Comparison of ENCODE assay signal across 9 mouse cellular contexts in the genomic region with DNA sequence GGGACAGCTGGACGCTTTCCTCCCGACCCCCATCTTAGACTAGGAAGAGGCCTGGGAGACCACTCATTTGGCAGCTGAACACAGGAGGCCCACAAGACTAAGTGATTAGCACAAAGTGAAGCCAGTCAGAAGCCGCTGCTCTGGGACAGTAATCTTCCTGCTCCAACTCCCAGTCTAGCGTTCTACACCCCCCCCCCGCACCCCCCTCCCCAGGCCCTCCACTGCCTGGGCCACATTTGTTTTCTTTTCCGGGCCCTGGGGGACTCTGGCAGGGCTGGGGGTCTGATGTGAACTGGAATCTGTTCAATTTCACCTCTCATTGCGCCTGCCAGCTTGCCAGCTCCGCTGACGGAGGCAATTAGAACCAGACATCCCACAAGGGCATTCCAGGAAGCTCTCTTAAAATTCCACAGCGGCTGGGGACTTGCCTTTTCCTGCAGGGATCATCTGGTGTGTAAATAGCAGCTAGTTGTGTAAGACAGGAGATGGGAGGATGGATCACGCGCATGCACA.
DNase-seq lines count a peak whose midpoint lies in the region; ATAC-seq lines count a peak whose summit lies in the region.
"Had no signal": no experiment of that assay in that cellular context is flagged by ENCODE, and none has a peak within 500 bp of the region (broad histone marks: within the 10 kb centered on the region; RNA-seq: fewer than 3 reads in every experiment).

No protein-coding gene starts in this region.

- peaks cover 55% of the 10 kb centered on the region for H3K4me1 ChIP-seq in embryonic facial prominence, embryonic 10.5 days
- peaks cover 34% of the 10 kb centered on the region for H3K4me1 ChIP-seq in heart, embryonic 15.5 days (replicated peaks)
- H3K4me1 ChIP-seq in kidney, embryonic 15.5 days, result peaks cover 35% of the 10 kb centered on the region

- peak overlapping the region; percentile 59 for H3K4me2 ChIP-seq in heart, embryonic 15.5 days
- H3K4me2 ChIP-seq in kidney, embryonic 15.5 days, result peak overlapping the region; percentile 44

- 4% methylated on average over 12 of the region's 12 CpGs for WGBS in embryonic facial prominence, embryonic 10.5 days
- 3% methylated on average over 12 of the region's 12 CpGs for WGBS in heart, embryonic 15.5 days
- WGBS in kidney, embryonic 15.5 days, result 4% methylated on average over 12 of the region's 12 CpGs

- 0 out of 2 replicates have a peak, but pooled peaks have one; percentile 51 for ATAC-seq in frontal cortex, adult (ENCODE audit: low TSS enrichment)
- ATAC-seq in heart, embryonic 15.5 days (replicated peaks; ENCODE audit: insufficient number of reproducible peaks, insufficient read depth, low FRiP score, low read depth), result peak; percentile 77
- peak; percentile 43 for ATAC-seq in kidney, embryonic 15.5 days (replicated peaks; ENCODE audit: low FRiP score)

- no peaks in the 10 kb centered on the region for H3K36me3 ChIP-seq in embryonic facial prominence, embryonic 10.5 days (replicated peaks)
- no peaks in the 10 kb centered on the region for H3K36me3 ChIP-seq in heart, embryonic 15.5 days
- H3K36me3 ChIP-seq in kidney, embryonic 15.5 days, result no peaks in the 10 kb centered on the region

- peaks cover 82% of the 10 kb centered on the region for H3K27me3 ChIP-seq in embryonic facial prominence, embryonic 10.5 days (replicated peaks; ENCODE audit: low read depth, poor library complexity, severe bottlenecking)
- H3K27me3 ChIP-seq in heart, embryonic 15.5 days, result peaks cover 50% of the 10 kb centered on the region
- H3K27me3 ChIP-seq in kidney, embryonic 15.5 days, result peaks cover 44% of the 10 kb centered on the region

- no peak for DNase-seq in frontal cortex, postnatal 14 days (ENCODE audit: low spot score in 2 of 2)
- DNase-seq in embryonic facial prominence, embryonic 10.5 days (ENCODE audit: low spot score), result peak; percentile 91
- DNase-seq in lung, postnatal 25 days (ENCODE audit: low spot score), result peak; percentile 48
- DNase-seq in thymus, postnatal 0 days (ENCODE audit: low spot score), result no peak
- DNase-seq in cerebellum, adult 11 months, result no peak

- no peak overlapping the region for H3K9ac ChIP-seq in heart, embryonic 15.5 days
- peak overlapping the region; percentile 4; the same call in 1 of the 2 replicates for H3K9ac ChIP-seq in kidney, embryonic 15.5 days

- peak overlapping the region; percentile 39 for H3K4me3 ChIP-seq in embryonic facial prominence, embryonic 10.5 days
- H3K4me3 ChIP-seq in heart, embryonic 15.5 days, result peak overlapping the region; percentile 24
- 0 out of 2 replicates have a peak overlapping the region, but pooled peaks have one; percentile 6 for H3K4me3 ChIP-seq in kidney, embryonic 15.5 days (replicated peaks)
- H3K4me3 ChIP-seq: erythroblast, embryonic 14.5 days had no signal

- H3K9me3 ChIP-seq in embryonic facial prominence, embryonic 10.5 days, result no peaks in the 10 kb centered on the region
- H3K9me3 ChIP-seq in heart, embryonic 15.5 days (replicated peaks), result no peaks in the 10 kb centered on the region
- H3K9me3 ChIP-seq in kidney, embryonic 15.5 days (replicated peaks), result no peaks in the 10 kb centered on the region

- peak overlapping the region; percentile 80 for H3K27ac ChIP-seq in embryonic facial prominence, embryonic 10.5 days (replicated peaks)
- peak overlapping the region; percentile 79 for H3K27ac ChIP-seq in heart, embryonic 15.5 days
- peak overlapping the region; percentile 86 for H3K27ac ChIP-seq in kidney, embryonic 15.5 days

Comparison
In these comparisons a context has a peak if more than half of its experiments do, and no peak if none do; other contexts are left out.
1. DNase-seq: peak in embryonic facial prominence, embryonic 10.5 days (single experiment) and lung, postnatal 25 days (single experiment); none in frontal cortex, postnatal 14 days (0 of 2), thymus, postnatal 0 days (single experiment) and cerebellum, adult 11 months (single experiment).
2. Peak in every context shown above with its lines, with median percentiles within 50 percentile points of each other: ATAC-seq, H3K27ac ChIP-seq and H3K4me3 ChIP-seq.